In the genomic region with DNA sequence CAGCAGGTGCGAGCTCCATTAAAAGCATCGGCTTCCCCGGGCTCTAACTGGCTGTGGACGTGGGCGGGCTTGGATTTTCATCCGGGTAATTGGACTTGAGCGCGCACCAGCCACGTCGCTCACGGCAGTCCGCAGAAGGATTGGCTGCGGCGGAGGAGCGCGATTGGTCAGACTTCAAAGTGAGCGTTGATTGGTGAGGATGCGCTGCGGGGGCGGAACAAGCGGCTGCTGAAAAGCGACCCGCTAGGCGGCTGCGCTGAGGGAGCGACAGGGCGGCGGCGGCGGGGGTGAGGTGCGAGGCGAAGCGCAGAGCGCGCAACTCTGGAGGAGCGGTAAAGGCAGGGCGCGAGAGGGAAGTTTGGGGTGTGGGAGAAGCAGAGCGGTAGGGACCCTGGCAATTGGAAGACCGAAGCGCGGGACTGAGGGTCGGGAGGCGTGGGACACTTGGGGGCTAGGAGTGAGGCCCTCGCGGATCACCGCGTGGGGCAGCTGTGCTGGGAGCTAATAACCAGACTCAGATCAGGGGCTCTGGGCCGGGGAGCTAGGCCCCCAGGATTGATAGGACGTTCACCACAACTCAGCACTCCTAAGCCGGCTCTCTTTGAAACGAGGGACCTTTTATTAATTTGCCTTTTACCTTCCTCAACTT, we compare ENCODE assay signal across 8 mouse cellular contexts. TPM values are rescaled to one million over a fixed set of nuclear protein-coding genes. Genes with fewer than 3 reads are reported as not detected.
A peak's percentile ranks its signal among the peaks of the same experiment; 100 is the strongest.
DNase-seq lines count a peak whose midpoint lies in the region; ATAC-seq and TF ChIP-seq lines count a peak whose summit lies in the region.

Tdrkh (plus strand) TSS at position 243 of the 649 bp plus-strand sequence.

- H3K36me3 ChIP-seq in embryonic facial prominence, embryonic 12.5 days, result no peaks in the 10 kb centered on the region
- no peaks in the 10 kb centered on the region for H3K36me3 ChIP-seq in intestine, postnatal 0 days (ENCODE audit: control insufficient read depth, insufficient read depth)
- peaks cover 2% of the 10 kb centered on the region; the same call in 1 of the 2 replicates for H3K36me3 ChIP-seq in midbrain, embryonic 10.5 days

- peak; percentile 94 for DNase-seq in adrenal gland, postnatal 36 days
- peak; percentile 97 to 98 for DNase-seq in left cerebral cortex, postnatal 36 days (ENCODE audit: low spot score in 2 of 2)
- DNase-seq in midbrain, embryonic 10.5 days (ENCODE audit: low spot score), result peak; percentile 97
- peak; percentile 98 to 99 for DNase-seq in right cerebral cortex, postnatal 36 days (ENCODE audit: low spot score in 2 of 2)
- peak; percentile 91 to 95 for DNase-seq in urinary bladder, postnatal 4 days (ENCODE audit: low spot score in 2 of 2)

- ATAC-seq in embryonic facial prominence, embryonic 12.5 days (ENCODE audit: insufficient number of reproducible peaks, insufficient read depth, low FRiP score, low TSS enrichment), result peak; percentile 99
- ATAC-seq in granulocyte monocyte progenitor cell, adult 5-6 weeks (replicated peaks; ENCODE audit: poor library complexity, severe bottlenecking), result peak; percentile 98
- ATAC-seq in intestine, postnatal 0 days, result peak; percentile 99

- no peaks in the 10 kb centered on the region for H3K9me3 ChIP-seq in embryonic facial prominence, embryonic 12.5 days
- no peaks in the 10 kb centered on the region for H3K9me3 ChIP-seq in intestine, postnatal 0 days (ENCODE audit: control insufficient read depth)
- no peaks in the 10 kb centered on the region for H3K9me3 ChIP-seq in midbrain, embryonic 10.5 days (replicated peaks)

- H3K4me1 ChIP-seq in embryonic facial prominence, embryonic 12.5 days, result peaks cover 5% of the 10 kb centered on the region; the same call in 1 of the 2 replicates
- no peaks in the 10 kb centered on the region; the same call in 1 of the 2 replicates for H3K4me1 ChIP-seq in intestine, postnatal 0 days (replicated peaks; ENCODE audit: control insufficient read depth, insufficient read depth, low read length)
- peaks cover 21% of the 10 kb centered on the region for H3K4me1 ChIP-seq in midbrain, embryonic 10.5 days

- WGBS in embryonic facial prominence, embryonic 12.5 days, result 11% methylated on average over 52 of the region's 52 CpGs
- 7% methylated on average over 52 of the region's 52 CpGs for WGBS in intestine, postnatal 0 days
- WGBS in midbrain, embryonic 10.5 days, result 10% methylated on average over 52 of the region's 52 CpGs

- peak within 1 kb of the TSS; percentile 79 for H3K4me2 ChIP-seq in embryonic facial prominence, embryonic 12.5 days (replicated peaks)
- peak within 1 kb of the TSS; percentile 66 for H3K4me2 ChIP-seq in intestine, postnatal 0 days (replicated peaks; ENCODE audit: low read depth)

- peaks cover 5% of the 10 kb centered on the region; the same call in 1 of the 2 replicates for H3K27me3 ChIP-seq in embryonic facial prominence, embryonic 12.5 days
- H3K27me3 ChIP-seq in intestine, postnatal 0 days (replicated peaks; ENCODE audit: control insufficient read depth, insufficient read depth, low read length), result no peaks in the 10 kb centered on the region
- no peaks in the 10 kb centered on the region for H3K27me3 ChIP-seq in midbrain, embryonic 10.5 days (ENCODE audit: low read depth, poor library complexity, severe bottlenecking)

- peak within 1 kb of the TSS; percentile 43 for H3K4me3 ChIP-seq in embryonic facial prominence, embryonic 12.5 days
- peak within 1 kb of the TSS; percentile 40 for H3K4me3 ChIP-seq in intestine, postnatal 0 days (ENCODE audit: low read depth, low read length)
- peak within 1 kb of the TSS; percentile 67 for H3K4me3 ChIP-seq in midbrain, embryonic 10.5 days

- H3K27ac ChIP-seq in embryonic facial prominence, embryonic 12.5 days, result no peak within 1 kb of the TSS
- H3K27ac ChIP-seq in intestine, postnatal 0 days (ENCODE audit: low read depth, low read length), result no peak within 1 kb of the TSS
- peak within 1 kb of the TSS; percentile 89 for H3K27ac ChIP-seq in midbrain, embryonic 10.5 days (replicated peaks)

- intact Hi-C loops in left cerebral cortex, postnatal 36 days (cut with DNase I), result loop anchor here (5.0 kb wide), 1 partner anchor 46 kb away; no protein-coding TSS in a partner anchor

- peak within 1 kb of the TSS; percentile 40 for H3K9ac ChIP-seq in embryonic facial prominence, embryonic 12.5 days
- H3K9ac ChIP-seq in intestine, postnatal 0 days (ENCODE audit: low read depth, low read length), result no peak within 1 kb of the TSS

- peak; percentile 52 for TF ChIP-seq CTCF in intestine, postnatal 0 days (IDR thresholded peaks at IDR 0.05; ENCODE audit: low read depth)

RNA-seq across cellular contexts. Expression of gene Tdrkh, which starts in this region (rescaled TPM):
- 10 to 100 TPM in 1 of 2 experiments, 1 to 10 TPM in 1; 7.4 to 10.6 TPM for total RNA-seq in adrenal gland, postnatal 36 days (2021)
- 11.8 and 13.9 TPM in 2 replicates for polyA plus RNA-seq in embryonic facial prominence, embryonic 12.5 days (2016; fragmentation: Nextera tagmentation; extraction: Ambion mirVana)
- total RNA-seq in granulocyte monocyte progenitor cell, adult 5-6 weeks (2014; fragmentation: Nextera tagmentation), result 4.5 TPM in 2 replicates
- 5.7 and 6.1 TPM in 2 replicates for total RNA-seq in granulocyte monocyte progenitor cell, adult 5-6 weeks (2017)
- polyA plus RNA-seq in intestine, postnatal 0 days (2015; fragmentation: Nextera tagmentation; extraction: Ambion mirVana), result 5.6 and 6.2 TPM in 2 replicates
- total RNA-seq in left cerebral cortex, postnatal 36 days (2021), result 10 to 100 TPM; 35.2 to 36.7 TPM
- polyA plus RNA-seq in midbrain, embryonic 10.5 days (2016; fragmentation: Nextera tagmentation; extraction: Ambion mirVana), result 45.2 and 53.8 TPM in 2 replicates
